Comparison of ENCODE assay signal across 14 mouse cellular contexts in genomic region chr15:83495787-83496367, GRCm38 (mm10). TPM values are rescaled to one million over a fixed set of nuclear protein-coding genes. Genes with fewer than 3 reads are reported as not detected.
DNase-seq lines count a peak whose midpoint lies in the region; ATAC-seq lines count a peak whose summit lies in the region.
"Had no signal": no experiment of that assay in that cellular context is flagged by ENCODE, and none has a peak within 500 bp of the region (broad histone marks: within the 10 kb centered on the region; RNA-seq: fewer than 3 reads in every experiment).

No protein-coding gene starts in this region.

- peaks cover 15% of the 10 kb centered on the region for H3K36me3 ChIP-seq in heart, embryonic 11.5 days (ENCODE audit: control insufficient read depth, insufficient read depth, low read length)
- peaks cover 100% of the 10 kb centered on the region for H3K36me3 ChIP-seq in neural tube, embryonic 13.5 days
- H3K36me3 ChIP-seq in neural tube, embryonic 15.5 days: peaks cover 96% of the 10 kb centered on the region
- H3K36me3 ChIP-seq in limb, embryonic 12.5 days: peaks cover 91% of the 10 kb centered on the region
- peaks cover 89% of the 10 kb centered on the region for H3K36me3 ChIP-seq in forebrain, embryonic 15.5 days

- peak overlapping the region; percentile 52 for H3K4me2 ChIP-seq in heart, embryonic 11.5 days
- 0 out of 2 replicates have a peak overlapping the region, but pooled peaks have one; percentile 4 for H3K4me2 ChIP-seq in neural tube, embryonic 13.5 days
- H3K4me2 ChIP-seq in neural tube, embryonic 15.5 days: no peak overlapping the region
- peak overlapping the region; percentile 23; the same call in 1 of the 2 replicates for H3K4me2 ChIP-seq in limb, embryonic 12.5 days
- H3K4me2 ChIP-seq in forebrain, embryonic 15.5 days (replicated peaks): no peak overlapping the region
- H3K4me2 ChIP-seq: limb, embryonic 15.5 days had no signal

- H3K9me3 ChIP-seq in heart, embryonic 11.5 days (replicated peaks; ENCODE audit: control insufficient read depth, low read length): no peaks in the 10 kb centered on the region
- H3K9me3 ChIP-seq in neural tube, embryonic 13.5 days: no peaks in the 10 kb centered on the region
- H3K9me3 ChIP-seq in neural tube, embryonic 15.5 days (replicated peaks): no peaks in the 10 kb centered on the region
- no peaks in the 10 kb centered on the region for H3K9me3 ChIP-seq in limb, embryonic 12.5 days
- H3K9me3 ChIP-seq in forebrain, embryonic 15.5 days: no peaks in the 10 kb centered on the region
- H3K9me3 ChIP-seq: limb, embryonic 15.5 days had no signal

- ATAC-seq in heart, embryonic 11.5 days (replicated peaks; ENCODE audit: insufficient number of reproducible peaks, low FRiP score, low TSS enrichment): peak; percentile 56; the same call in 1 of the 2 replicates
- no peak for ATAC-seq in neural tube, embryonic 13.5 days (ENCODE audit: low read depth)
- no peak for ATAC-seq in neural tube, embryonic 15.5 days (ENCODE audit: low FRiP score)
- ATAC-seq in limb, embryonic 12.5 days (ENCODE audit: insufficient number of reproducible peaks, insufficient read depth, low FRiP score, low TSS enrichment, low read depth): no peak
- ATAC-seq in forebrain, embryonic 15.5 days (replicated peaks): no peak
- ATAC-seq: hindbrain, postnatal 0 days had no signal

- no peak for DNase-seq in heart, adult 8-10 months (ENCODE audit: low spot score)
- DNase-seq in testis, postnatal 14 days (ENCODE audit: low spot score): peak; percentile 48
- no peak for DNase-seq in cerebellum, adult 11 months
- DNase-seq: cerebellum, postnatal 36 days; kidney, postnatal 14 days; thymus, postnatal 4 days had no signal

- WGBS in heart, embryonic 11.5 days (ENCODE audit: insufficient replicate concordance): 44% methylated on average over 22 of the region's 22 CpGs
- WGBS in neural tube, embryonic 13.5 days: 63% methylated on average over 22 of the region's 22 CpGs
- 68% methylated on average over 22 of the region's 22 CpGs for WGBS in neural tube, embryonic 15.5 days
- WGBS in limb, embryonic 12.5 days: 66% methylated on average over 22 of the region's 22 CpGs
- WGBS in forebrain, embryonic 15.5 days: 79% methylated on average over 21 of the region's 22 CpGs

- no peaks in the 10 kb centered on the region for H3K27me3 ChIP-seq in heart, embryonic 11.5 days (ENCODE audit: control insufficient read depth, insufficient read depth, low read length)
- no peaks in the 10 kb centered on the region for H3K27me3 ChIP-seq in neural tube, embryonic 13.5 days
- no peaks in the 10 kb centered on the region for H3K27me3 ChIP-seq in neural tube, embryonic 15.5 days (replicated peaks)
- H3K27me3 ChIP-seq in limb, embryonic 12.5 days: no peaks in the 10 kb centered on the region
- H3K27me3 ChIP-seq in forebrain, embryonic 15.5 days: no peaks in the 10 kb centered on the region
- H3K27me3 ChIP-seq: limb, embryonic 15.5 days had no signal

- no peak overlapping the region for H3K27ac ChIP-seq in heart, embryonic 11.5 days (ENCODE audit: low read depth, low read length)
- H3K27ac ChIP-seq in neural tube, embryonic 13.5 days (replicated peaks): no peak overlapping the region
- H3K27ac ChIP-seq in neural tube, embryonic 15.5 days (replicated peaks): no peak overlapping the region
- H3K27ac ChIP-seq in limb, embryonic 12.5 days: no peak overlapping the region; the same call in 1 of the 2 replicates
- H3K27ac ChIP-seq in forebrain, embryonic 15.5 days (replicated peaks): no peak overlapping the region
- H3K27ac ChIP-seq: hindbrain, postnatal 0 days; limb, embryonic 15.5 days had no signal

- no peaks in the 10 kb centered on the region for H3K4me1 ChIP-seq in heart, embryonic 11.5 days (ENCODE audit: control insufficient read depth, insufficient read depth, low read length)
- no peaks in the 10 kb centered on the region for H3K4me1 ChIP-seq in neural tube, embryonic 13.5 days (replicated peaks)
- H3K4me1 ChIP-seq in neural tube, embryonic 15.5 days: no peaks in the 10 kb centered on the region
- no peaks in the 10 kb centered on the region for H3K4me1 ChIP-seq in limb, embryonic 12.5 days (replicated peaks)
- no peaks in the 10 kb centered on the region for H3K4me1 ChIP-seq in forebrain, embryonic 15.5 days
- H3K4me1 ChIP-seq: limb, embryonic 15.5 days had no signal

- H3K9ac ChIP-seq in heart, embryonic 11.5 days (ENCODE audit: low read depth, low read length): no peak overlapping the region
- no peak overlapping the region for H3K9ac ChIP-seq in neural tube, embryonic 13.5 days
- H3K9ac ChIP-seq in neural tube, embryonic 15.5 days (replicated peaks): no peak overlapping the region
- H3K9ac ChIP-seq in limb, embryonic 12.5 days (replicated peaks): no peak overlapping the region
- H3K9ac ChIP-seq in forebrain, embryonic 15.5 days (replicated peaks): no peak overlapping the region
- H3K9ac ChIP-seq: limb, embryonic 15.5 days had no signal

- H3K4me3 ChIP-seq in heart, embryonic 11.5 days (ENCODE audit: low read depth, low read length): peak overlapping the region; percentile 19; the same call in 1 of the 2 replicates
- H3K4me3 ChIP-seq in neural tube, embryonic 13.5 days: no peak overlapping the region
- H3K4me3 ChIP-seq in neural tube, embryonic 15.5 days (replicated peaks): no peak overlapping the region
- H3K4me3 ChIP-seq in limb, embryonic 12.5 days (replicated peaks): no peak overlapping the region; the same call in 1 of the 2 replicates
- H3K4me3 ChIP-seq in forebrain, embryonic 15.5 days: no peak overlapping the region
- H3K4me3 ChIP-seq: limb, embryonic 15.5 days had no signal

RNA-seq across cellular contexts. Expression of gene Ttll1, which starts 14.8 kb away (rescaled TPM):
- polyA plus RNA-seq in heart, embryonic 11.5 days (2014; fragmentation: Nextera tagmentation; extraction: Ambion mirVana): 18.7 and 20.4 TPM in 2 replicates
- 10 to 100 TPM; 51.7 to 73.3 (median 59.8) TPM for total RNA-seq in heart, adult 8-10 months (2022)
- polyA plus RNA-seq in neural tube, embryonic 13.5 days (2015; fragmentation: Nextera tagmentation; extraction: Ambion mirVana): 107 and 108 TPM in 2 replicates
- 95.7 and 112 TPM in 2 replicates for polyA plus RNA-seq in neural tube, embryonic 15.5 days (2015; fragmentation: Nextera tagmentation; extraction: Ambion mirVana)
- 26.0 and 27.2 TPM in 2 replicates for polyA plus RNA-seq in limb, embryonic 12.5 days (2016; fragmentation: Nextera tagmentation; extraction: Ambion mirVana)
- 101 and 103 TPM in 2 replicates for polyA plus RNA-seq in forebrain, embryonic 15.5 days (2015; fragmentation: Nextera tagmentation; extraction: Ambion mirVana)

RNA-seq across cellular contexts. Expression of gene Bik, which starts 30.8 kb away (rescaled TPM):
- polyA plus RNA-seq in heart, embryonic 11.5 days (2014; fragmentation: Nextera tagmentation; extraction: Ambion mirVana): 31.5 and 33.0 TPM in 2 replicates
- total RNA-seq in heart, adult 8-10 months (2022): 10 to 100 TPM in 1 of 4 experiments, 1 to 10 TPM in 3; 7.6 to 12.5 (median 9.4) TPM
- 1.2 and 1.5 TPM in 2 replicates for polyA plus RNA-seq in neural tube, embryonic 13.5 days (2015; fragmentation: Nextera tagmentation; extraction: Ambion mirVana)
- 0.75 and 1.2 TPM in 2 replicates for polyA plus RNA-seq in neural tube, embryonic 15.5 days (2015; fragmentation: Nextera tagmentation; extraction: Ambion mirVana)
- polyA plus RNA-seq in limb, embryonic 12.5 days (2016; fragmentation: Nextera tagmentation; extraction: Ambion mirVana): 2.8 and 3.3 TPM in 2 replicates
- polyA plus RNA-seq in forebrain, embryonic 15.5 days (2015; fragmentation: Nextera tagmentation; extraction: Ambion mirVana): 0.60 and 1.2 TPM in 2 replicates
- total RNA-seq: layer of hippocampus, postnatal 25 days had no signal

RNA-seq across cellular contexts. Expression of gene Pacsin2, which starts 31.5 kb away (rescaled TPM):
- 55.0 and 60.0 TPM in 2 replicates for polyA plus RNA-seq in heart, embryonic 11.5 days (2014; fragmentation: Nextera tagmentation; extraction: Ambion mirVana)
- total RNA-seq in heart, adult 8-10 months (2022): 100 to 1,000 TPM; 209 to 267 (median 247) TPM
- polyA plus RNA-seq in neural tube, embryonic 13.5 days (2015; fragmentation: Nextera tagmentation; extraction: Ambion mirVana): 29.6 and 32.2 TPM in 2 replicates
- 25.2 and 39.3 TPM in 2 replicates for polyA plus RNA-seq in neural tube, embryonic 15.5 days (2015; fragmentation: Nextera tagmentation; extraction: Ambion mirVana)
- 45.5 and 50.6 TPM in 2 replicates for polyA plus RNA-seq in limb, embryonic 12.5 days (2016; fragmentation: Nextera tagmentation; extraction: Ambion mirVana)
- 21.5 and 25.5 TPM in 2 replicates for polyA plus RNA-seq in forebrain, embryonic 15.5 days (2015; fragmentation: Nextera tagmentation; extraction: Ambion mirVana)

Comparison
In these comparisons a context has a peak if more than half of its experiments do, and no peak if none do; other contexts are left out.
1. H3K4me2 ChIP-seq: peak in heart, embryonic 11.5 days (single experiment), neural tube, embryonic 13.5 days (single experiment) and limb, embryonic 12.5 days (single experiment); none in neural tube, embryonic 15.5 days (single experiment) and forebrain, embryonic 15.5 days (single experiment).